Mouse (Mus musculus) bone marrow macrophage, adult 2 months (primary cell): ENCODE measurements around the gene Trim15. TPM values are rescaled to one million over a fixed set of nuclear protein-coding genes. Genes with fewer than 3 reads are reported as not detected.

ENCODE experiments used
- H3K27ac ChIP-seq: 2 replicates; pipeline ENCODE4 v1.5.1; 2012; ENCODE audit warnings: low read depth, low read length; ENCODE audit not compliant: insufficient read depth
- H3K4me1 ChIP-seq: 2 replicates; pipeline ENCODE4 v1.6.1; 2012; ENCODE audit warnings: low read length; ENCODE audit not compliant: control insufficient read depth, insufficient read depth
- H3K4me3 ChIP-seq: 2 replicates; pipeline ENCODE4 v1.5.1; 2012; ENCODE audit warnings: mild to moderate bottlenecking, low read length, moderate library complexity; ENCODE audit not compliant: insufficient read depth
- CTCF ChIP-seq: IDR thresholded peaks from 2 replicates; pipeline ENCODE4 v1.5.1; 2012; ENCODE audit warnings: low read depth, mild to moderate bottlenecking, low read length, moderate library complexity
- POLR2A ChIP-seq: IDR thresholded peaks from 2 replicates; pipeline ENCODE4 v1.6.1; 2012; ENCODE audit warnings: mild to moderate bottlenecking, low read depth, low read length, borderline replicate concordance
- polyA plus RNA-seq: library from polyadenylated mRNA; stranded (reverse); fragments of >200 nt; gene quantifications from 2 replicates; pipeline ENCODE4 v1.2.4, GENCODE M21; 2012; ENCODE audit not compliant: missing spikeins, insufficient read depth, insufficient read length

Gene Trim15
- polyA plus RNA-seq, 1 experiment, result not detected

GRCm38 (mm10) chr17:36869955-36870810 is 3.2 kb upstream of the Trim15 start:
- TF ChIP-seq POLR2A (no peak), CTCF (no peak)
- Histone ChIP-seq H3K27ac (no peak overlapping the region), H3K4me3 (no peak overlapping the region), H3K4me1 (no peaks in the 10 kb centered on the region)

GRCm38 (mm10) chr17:36869284-36869954 is 2.4 kb upstream of the Trim15 start, which contains the start of gene Trim10:
Trim10 (plus strand) TSS chr17:36869574.
- TF ChIP-seq CTCF (no peak), POLR2A (no peak)
- Histone ChIP-seq H3K27ac (no peak within 1 kb of the TSS), H3K4me3 (no peak within 1 kb of the TSS), H3K4me1 (no peaks in the 10 kb centered on the region)

DNA sequence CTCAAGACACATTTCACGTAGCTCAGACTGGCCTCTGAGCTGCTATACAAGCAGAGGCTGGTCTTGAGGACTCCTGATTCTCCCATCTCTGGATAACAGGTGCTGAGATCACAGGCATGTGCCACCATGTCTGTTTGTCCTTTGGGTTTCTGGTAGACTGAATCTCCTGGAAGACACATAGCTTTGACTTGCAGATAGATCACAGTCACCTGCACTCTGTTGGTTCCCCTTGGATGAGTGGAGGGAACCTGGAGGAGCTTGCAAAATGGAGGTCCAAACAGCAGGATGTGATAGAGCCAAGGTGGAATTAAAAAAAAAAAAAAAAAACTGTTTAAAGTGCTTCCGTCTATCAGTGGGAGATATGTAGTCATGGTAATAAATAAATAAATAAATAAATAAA is 1.8 kb upstream of the Trim15 start:
- TF ChIP-seq CTCF (no peak), POLR2A (no peak)
- no peak overlapping the region for H3K4me3 ChIP-seq
- H3K27ac ChIP-seq, result no peak overlapping the region
- H3K4me1 ChIP-seq, result no peaks in the 10 kb centered on the region

DNA sequence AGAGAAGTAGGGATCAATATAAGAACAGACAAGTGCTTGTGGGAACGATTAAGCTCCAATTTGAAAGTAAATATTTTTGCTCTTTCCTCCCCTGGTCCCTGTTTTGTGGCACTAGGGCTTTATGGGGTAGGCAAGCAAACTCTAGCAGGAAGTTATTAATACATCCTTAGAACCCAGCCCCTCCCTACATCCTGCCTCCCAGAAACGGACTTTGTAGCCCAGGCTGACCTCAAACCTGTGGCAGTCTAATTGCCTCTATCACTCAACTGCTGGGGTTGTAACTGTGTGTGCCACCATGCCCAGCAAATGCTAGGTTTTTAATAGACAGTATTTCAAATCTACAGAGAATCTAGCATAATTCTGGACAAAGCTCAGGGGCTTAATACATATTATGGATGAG is 5.3 kb downstream of the Trim15 start:
- H3K4me1 ChIP-seq, result peaks cover 12% of the 10 kb centered on the region
- H3K4me3 ChIP-seq, result no peak overlapping the region
- no peak for TF ChIP-seq CTCF
- no peak for TF ChIP-seq POLR2A
- no peak overlapping the region for H3K27ac ChIP-seq

- peaks cover 12% of the 10 kb centered on the region for H3K4me1 ChIP-seq
- no peak overlapping the region for H3K4me3 ChIP-seq
- no peak for TF ChIP-seq POLR2A
- TF ChIP-seq CTCF, result no peak
- no peak overlapping the region for H3K27ac ChIP-seq
These were observed 8.8 kb downstream of the Trim15 start for GRCm38 (mm10) chr17:36858181-36858580.

DNA sequence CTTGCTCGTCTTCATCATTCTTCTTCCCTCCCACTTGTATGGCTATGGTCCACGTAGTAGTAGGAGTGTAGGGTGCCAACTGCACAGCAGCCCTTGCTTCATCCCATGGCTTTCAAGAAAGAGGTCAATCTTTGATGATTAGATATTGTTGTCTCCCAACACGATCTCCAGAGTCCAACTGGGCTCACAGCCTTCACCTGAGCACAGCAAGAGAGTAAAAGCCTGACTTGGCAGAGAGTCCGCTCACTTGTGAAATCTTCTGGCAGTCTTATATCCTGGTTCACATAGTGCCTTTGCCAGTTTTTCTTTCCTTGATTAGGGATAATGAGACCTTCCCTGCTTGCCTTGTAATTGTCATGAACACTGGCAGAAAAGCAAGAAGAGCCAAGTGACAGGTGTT is 10.8 kb downstream of the Trim15 start:
- Histone ChIP-seq H3K27ac (no peak overlapping the region), H3K4me3 (no peak overlapping the region), H3K4me1 (peaks cover 12% of the 10 kb centered on the region)
- no peak for TF ChIP-seq CTCF
- no peak for TF ChIP-seq POLR2A

GRCm38 (mm10) chr17:36855484-36855883 is 11.5 kb downstream of the Trim15 start:
- no peak for TF ChIP-seq CTCF
- H3K4me1 ChIP-seq, result peaks cover 12% of the 10 kb centered on the region

DNA sequence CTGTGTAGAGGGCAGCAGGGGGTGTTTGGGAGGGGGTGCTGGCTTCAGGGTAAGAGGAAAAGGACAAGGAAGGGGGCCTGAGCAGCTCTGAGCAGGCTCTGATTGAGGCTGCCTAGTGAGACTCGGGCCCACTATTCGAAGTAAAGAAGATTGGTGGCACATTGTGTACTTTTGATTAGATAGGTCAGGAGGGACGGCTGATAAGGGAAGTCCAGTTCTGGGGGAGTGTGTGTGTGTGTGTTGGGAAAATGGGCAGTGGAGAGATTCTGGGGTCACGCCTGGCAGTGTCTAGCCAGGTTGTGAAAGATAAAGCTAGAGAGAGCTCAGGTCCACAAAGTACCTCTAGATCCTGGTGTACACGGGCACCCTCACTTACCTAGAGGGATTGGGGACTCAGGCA is 15.4 kb downstream of the Trim15 start:
- Histone ChIP-seq H3K4me3 (no peak overlapping the region), H3K27ac (no peak overlapping the region), H3K4me1 (peaks cover 15% of the 10 kb centered on the region)
- TF ChIP-seq POLR2A, result no peak
- no peak for TF ChIP-seq CTCF

More at GRCm38 (mm10) chr17:36855484-36855883, 11.5 kb downstream of the Trim15 start:
- no peak overlapping the region for H3K4me3 ChIP-seq
- no peak overlapping the region for H3K27ac ChIP-seq

DNA sequence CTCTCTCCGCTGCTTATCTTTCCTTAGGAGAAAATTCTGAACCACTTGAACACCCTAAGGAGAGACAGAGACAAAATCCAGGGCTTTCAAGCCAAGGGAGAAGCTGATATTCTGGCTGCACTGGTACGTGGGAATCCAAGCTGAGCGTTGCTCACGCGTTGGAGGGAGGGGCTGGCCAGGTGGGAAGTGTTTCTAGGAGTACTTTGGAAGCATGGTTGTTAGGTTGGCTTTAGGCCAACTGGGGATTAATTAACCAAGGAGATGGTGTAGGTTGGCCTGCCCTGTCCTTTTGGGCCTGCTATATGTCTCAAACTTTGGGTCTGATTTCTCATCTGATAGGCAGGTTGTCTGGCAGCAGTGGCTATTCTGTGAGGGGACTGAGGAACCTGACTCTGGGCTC is 15.8 kb downstream of the Trim15 start:
- Histone ChIP-seq H3K27ac (no peak overlapping the region), H3K4me3 (no peak overlapping the region), H3K4me1 (peaks cover 15% of the 10 kb centered on the region)
- TF ChIP-seq CTCF (no peak), POLR2A (no peak)

GRCm38 (mm10) chr17:36849992-36850391 is 17.0 kb downstream of the Trim15 start:
- Histone ChIP-seq H3K4me1 (peaks cover 15% of the 10 kb centered on the region), H3K4me3 (no peak overlapping the region), H3K27ac (peak overlapping the region; percentile 36; the same call in 1 of the 2 replicates)
- no peak for TF ChIP-seq POLR2A
- no peak for TF ChIP-seq CTCF
